Mouse (Mus musculus): ENCODE results near the gene Peg12. TPM values are rescaled to one million over a fixed set of nuclear protein-coding genes. Genes with fewer than 3 reads are reported as not detected.
A peak's percentile ranks its signal among the peaks of the same experiment; 100 is the strongest.

Gene Peg12
- polyA plus RNA-seq, 1 experiment, result 0.20 TPM

DNA sequence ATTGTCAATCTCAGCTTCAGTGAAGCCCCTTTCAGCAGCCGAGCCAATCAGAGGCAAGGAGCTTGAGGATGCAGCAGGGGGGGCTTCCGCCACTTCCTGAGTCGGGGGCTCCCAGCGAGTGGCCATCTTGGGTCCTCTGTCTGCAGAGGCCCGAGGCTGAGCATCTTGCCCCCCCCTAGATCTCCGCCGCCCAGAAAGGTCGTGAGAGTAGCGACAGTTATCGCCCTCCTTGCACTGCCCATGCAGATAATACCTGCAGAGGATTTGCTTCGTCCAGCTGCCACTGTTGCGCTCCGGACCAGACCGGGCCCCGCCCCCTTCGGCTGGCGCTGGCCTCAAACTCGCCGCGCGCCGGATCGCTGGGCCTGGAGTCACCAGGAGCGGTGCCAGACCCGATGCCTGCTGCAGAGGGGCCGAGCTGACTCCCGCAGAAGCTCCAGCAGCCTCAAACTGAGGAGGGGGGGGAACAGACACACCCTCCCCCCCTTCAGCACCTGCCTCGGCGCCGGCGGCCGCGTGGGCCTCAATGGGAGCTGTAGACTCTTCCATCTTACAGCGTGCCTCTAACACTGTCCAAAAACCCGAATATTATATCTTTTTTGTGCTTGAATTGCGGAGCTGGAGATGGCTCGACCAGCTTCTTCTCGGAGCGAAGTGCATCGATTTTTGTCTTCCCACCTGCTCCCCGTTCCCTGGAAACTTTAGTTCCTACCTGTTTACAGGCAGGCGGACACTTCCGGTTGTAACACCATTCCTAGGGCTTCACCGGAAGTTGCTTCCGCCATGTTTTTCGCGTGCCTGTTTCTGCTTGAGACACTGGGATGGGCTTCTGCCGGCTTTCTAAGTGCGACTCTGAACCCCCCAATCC is 44.6 kb downstream of the Peg12 start, which contains the start of gene Mkrn3:
Gene Mkrn3 (minus strand): TSS at position 647 of the 868 bp plus-strand sequence.
- DNase-seq, result peak; percentile 2
- H3K27me3 ChIP-seq (ENCODE audit: control insufficient read depth, insufficient read depth, low read length), result no peaks in the 10 kb centered on the region
- no peak for TF ChIP-seq CTCF (IDR thresholded peaks at IDR 0.05; ENCODE audit: borderline replicate concordance, control insufficient read depth, extremely low read depth, insufficient read depth, low read length, poor library complexity)
- TF ChIP-seq POLR2A (IDR thresholded peaks at IDR 0.05; ENCODE audit: control insufficient read depth, extremely low read depth, insufficient read depth, low read length, poor library complexity), result no peak
- H3K4me1 ChIP-seq (replicated peaks; ENCODE audit: control insufficient read depth, insufficient read depth, low read length), result 0 out of 2 replicates have a peak, but pooled peaks cover 3% of the 10 kb centered on the region
- no peaks in the 10 kb centered on the region for H3K36me3 ChIP-seq (ENCODE audit: control insufficient read depth, insufficient read depth, low read length)
- H3K4me3 ChIP-seq (ENCODE audit: control insufficient read depth, insufficient read depth, low read length), result peak within 1 kb of the TSS; percentile 39
- no peak within 1 kb of the TSS for H3K27ac ChIP-seq (ENCODE audit: control insufficient read depth, insufficient read depth, low read length)
- 21% methylated on average over 49 of the region's 49 CpGs for WGBS

- 77% methylated on average over 17 of the region's 17 CpGs for WGBS
- Histone ChIP-seq H3K27ac (ENCODE audit: control insufficient read depth, insufficient read depth, low read length) (no peak overlapping the region), H3K27me3 (ENCODE audit: control insufficient read depth, insufficient read depth, low read length) (no peaks in the 10 kb centered on the region), H3K4me3 (ENCODE audit: control insufficient read depth, insufficient read depth, low read length) (peak overlapping the region; percentile 39; the same call in 1 of the 2 replicates), H3K4me1 (replicated peaks; ENCODE audit: control insufficient read depth, insufficient read depth, low read length) (0 out of 2 replicates have a peak, but pooled peaks cover 3% of the 10 kb centered on the region), H3K36me3 (ENCODE audit: control insufficient read depth, insufficient read depth, low read length) (no peaks in the 10 kb centered on the region)
- no peak for DNase-seq
- TF ChIP-seq CTCF (IDR thresholded peaks at IDR 0.05; ENCODE audit: borderline replicate concordance, control insufficient read depth, extremely low read depth, insufficient read depth, low read length, poor library complexity) (no peak), POLR2A (IDR thresholded peaks at IDR 0.05; ENCODE audit: control insufficient read depth, extremely low read depth, insufficient read depth, low read length, poor library complexity) (no peak)
Measured at GRCm38 (mm10) chr7:62419105-62419492, 45.2 kb downstream of the Peg12 start.

- no peaks in the 10 kb centered on the region for H3K36me3 ChIP-seq (ENCODE audit: control insufficient read depth, insufficient read depth, low read length)
- H3K27me3 ChIP-seq (ENCODE audit: control insufficient read depth, insufficient read depth, low read length), result no peaks in the 10 kb centered on the region
- DNase-seq, result no peak
- TF ChIP-seq POLR2A (IDR thresholded peaks at IDR 0.05; ENCODE audit: control insufficient read depth, extremely low read depth, insufficient read depth, low read length, poor library complexity) (no peak), CTCF (IDR thresholded peaks at IDR 0.05; ENCODE audit: borderline replicate concordance, control insufficient read depth, extremely low read depth, insufficient read depth, low read length, poor library complexity) (no peak)
- 87% methylated on average over 9 of the region's 9 CpGs for WGBS
- H3K27ac ChIP-seq (ENCODE audit: control insufficient read depth, insufficient read depth, low read length), result no peak overlapping the region
- no peak overlapping the region for H3K4me3 ChIP-seq (ENCODE audit: control insufficient read depth, insufficient read depth, low read length)
- 0 out of 2 replicates have a peak, but pooled peaks cover 3% of the 10 kb centered on the region for H3K4me1 ChIP-seq (replicated peaks; ENCODE audit: control insufficient read depth, insufficient read depth, low read length)
Measured at GRCm38 (mm10) chr7:62418346-62418745, 46.0 kb downstream of the Peg12 start.

DNA sequence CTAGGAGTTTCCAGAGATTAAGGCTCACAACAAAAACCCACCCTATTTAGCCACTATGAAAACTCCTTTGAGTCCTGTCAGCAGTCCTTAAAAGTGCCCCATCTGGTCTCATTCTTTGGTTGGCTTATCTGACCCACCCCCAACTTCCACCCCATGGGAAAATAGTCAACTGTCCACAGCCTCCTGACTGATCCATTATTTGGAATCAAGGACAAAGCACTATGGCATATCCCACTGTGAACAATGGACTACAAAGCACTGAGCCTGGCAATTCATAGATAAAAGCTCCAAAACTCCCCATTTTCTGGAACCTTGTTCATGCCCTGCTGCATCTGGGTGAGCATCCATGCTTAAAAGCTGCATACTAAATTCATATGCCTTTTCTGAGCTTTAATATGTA is 48.1 kb downstream of the Peg12 start:
- no peak overlapping the region for H3K27ac ChIP-seq (ENCODE audit: control insufficient read depth, insufficient read depth, low read length)
- H3K27me3 ChIP-seq (ENCODE audit: control insufficient read depth, insufficient read depth, low read length), result no peaks in the 10 kb centered on the region
- TF ChIP-seq CTCF (IDR thresholded peaks at IDR 0.05; ENCODE audit: borderline replicate concordance, control insufficient read depth, extremely low read depth, insufficient read depth, low read length, poor library complexity) (no peak), POLR2A (IDR thresholded peaks at IDR 0.05; ENCODE audit: control insufficient read depth, extremely low read depth, insufficient read depth, low read length, poor library complexity) (no peak)
- no peak for DNase-seq
- H3K36me3 ChIP-seq (ENCODE audit: control insufficient read depth, insufficient read depth, low read length), result no peaks in the 10 kb centered on the region
- H3K4me3 ChIP-seq (ENCODE audit: control insufficient read depth, insufficient read depth, low read length), result no peak overlapping the region
- 0 out of 2 replicates have a peak, but pooled peaks cover 3% of the 10 kb centered on the region for H3K4me1 ChIP-seq (replicated peaks; ENCODE audit: control insufficient read depth, insufficient read depth, low read length)

DNA sequence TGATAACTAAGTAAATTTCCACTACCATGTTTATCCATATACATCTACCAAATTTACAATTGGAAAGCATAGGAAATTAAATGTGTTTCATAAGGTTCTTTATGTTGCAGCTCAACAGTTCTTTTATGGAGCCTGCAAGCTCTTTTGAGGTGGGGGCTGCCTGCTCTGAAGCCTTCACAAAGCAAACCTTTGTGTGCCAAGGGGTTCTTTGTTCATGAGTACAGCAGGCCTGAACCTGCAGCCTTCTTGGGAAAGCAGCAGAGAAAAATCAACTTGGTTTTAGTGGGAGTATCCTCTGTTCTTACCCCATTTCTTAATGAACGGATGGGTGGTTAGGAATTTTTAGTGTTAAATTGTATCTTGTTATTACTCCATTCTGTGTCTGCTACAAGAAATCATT is 49.1 kb downstream of the Peg12 start:
- 88% methylated on average over 1 of the region's 1 CpGs for WGBS
- Histone ChIP-seq H3K27me3 (ENCODE audit: control insufficient read depth, insufficient read depth, low read length) (no peaks in the 10 kb centered on the region), H3K4me3 (ENCODE audit: control insufficient read depth, insufficient read depth, low read length) (no peak overlapping the region), H3K4me1 (replicated peaks; ENCODE audit: control insufficient read depth, insufficient read depth, low read length) (0 out of 2 replicates have a peak, but pooled peaks cover 3% of the 10 kb centered on the region), H3K27ac (ENCODE audit: control insufficient read depth, insufficient read depth, low read length) (no peak overlapping the region), H3K36me3 (ENCODE audit: control insufficient read depth, insufficient read depth, low read length) (no peaks in the 10 kb centered on the region)
- TF ChIP-seq POLR2A (IDR thresholded peaks at IDR 0.05; ENCODE audit: control insufficient read depth, extremely low read depth, insufficient read depth, low read length, poor library complexity), result no peak
- TF ChIP-seq CTCF (IDR thresholded peaks at IDR 0.05; ENCODE audit: borderline replicate concordance, control insufficient read depth, extremely low read depth, insufficient read depth, low read length, poor library complexity), result no peak
- no peak for DNase-seq

Other genes with a start within 250 kb of the Peg12 start
- 1.6 and 1.9 TPM in 2 replicates for gene Ndn, start 117.9 kb downstream of the Peg12 start, polyA plus RNA-seq (2012; rRNA removed)
- 0.23 and 0.27 TPM in 2 replicates for gene Magel2, start 87.5 kb downstream of the Peg12 start, polyA plus RNA-seq (2012; rRNA removed)
- 0.24 and 0.36 TPM in 2 replicates for gene Mkrn3, start 44.4 kb downstream of the Peg12 start, polyA plus RNA-seq (2012; rRNA removed)